Mouse (Mus musculus): ENCODE data around the gene Arhgap32. TPM values are rescaled to one million over a fixed set of nuclear protein-coding genes. Genes with fewer than 3 reads are reported as not detected.

Arhgap32 gene
- total RNA-seq, 2 experiments from 2014 or later, result 12.7 to 13.8 TPM

GRCm38 (mm10) chr9:32176612-32177011 is 60.7 kb downstream of the Arhgap32 start:
- DNase-seq, result peak; percentile 10
- intact Hi-C loops (cut with DNase I; ENCODE audit: low total_unique reads), result no loop called here

- intact Hi-C loops (cut with DNase I; ENCODE audit: low total_unique reads), result no loop called here
- no peak for DNase-seq
These were observed 65.2 kb downstream of the Arhgap32 start for GRCm38 (mm10) chr9:32181170-32181569.

GRCm38 (mm10) chr9:32186489-32186888 is 70.6 kb downstream of the Arhgap32 start:
- intact Hi-C loops (cut with DNase I; ENCODE audit: low total_unique reads), result no loop called here
- no peak for DNase-seq

- no peak for DNase-seq
- intact Hi-C loops (cut with DNase I; ENCODE audit: low total_unique reads), result no loop called here
These were observed 76.5 kb downstream of the Arhgap32 start for GRCm38 (mm10) chr9:32192295-32193073.

- intact Hi-C loops (cut with DNase I; ENCODE audit: low total_unique reads), result no loop called here
- no peak for DNase-seq
These were observed 88.6 kb downstream of the Arhgap32 start for GRCm38 (mm10) chr9:32204450-32204990.

- intact Hi-C loops (cut with DNase I; ENCODE audit: low total_unique reads), result no loop called here
- no peak for DNase-seq
These were observed 91.2 kb downstream of the Arhgap32 start for GRCm38 (mm10) chr9:32207133-32207532.

- intact Hi-C loops (cut with DNase I; ENCODE audit: low total_unique reads), result no loop called here
- DNase-seq, result no peak
These were observed 92.1 kb downstream of the Arhgap32 start for GRCm38 (mm10) chr9:32208071-32208470.

GRCm38 (mm10) chr9:32216820-32217567 is 101.1 kb downstream of the Arhgap32 start:
- DNase-seq, result no peak
- intact Hi-C loops (cut with DNase I; ENCODE audit: low total_unique reads), result no loop called here

- intact Hi-C loops (cut with DNase I; ENCODE audit: low total_unique reads), result no loop called here
- no peak for DNase-seq
These were observed 103.5 kb downstream of the Arhgap32 start for GRCm38 (mm10) chr9:32219400-32219799.

GRCm38 (mm10) chr9:32222184-32222583 is 106.2 kb downstream of the Arhgap32 start:
- no peak for DNase-seq
- intact Hi-C loops (cut with DNase I; ENCODE audit: low total_unique reads), result no loop called here

GRCm38 (mm10) chr9:32223739-32224529 is 108.0 kb downstream of the Arhgap32 start:
- intact Hi-C loops (cut with DNase I; ENCODE audit: low total_unique reads), result no loop called here
- DNase-seq, result no peak

GRCm38 (mm10) chr9:32224937-32225336 is 109.0 kb downstream of the Arhgap32 start:
- intact Hi-C loops (cut with DNase I; ENCODE audit: low total_unique reads), result no loop called here
- no peak for DNase-seq

- no peak for DNase-seq
- intact Hi-C loops (cut with DNase I; ENCODE audit: low total_unique reads), result no loop called here
These were observed 109.6 kb downstream of the Arhgap32 start for GRCm38 (mm10) chr9:32225584-32225983.

- intact Hi-C loops (cut with DNase I; ENCODE audit: low total_unique reads), result no loop called here
- DNase-seq, result no peak
These were observed 111.1 kb downstream of the Arhgap32 start for GRCm38 (mm10) chr9:32227034-32227433.

- no peak for DNase-seq
- intact Hi-C loops (cut with DNase I; ENCODE audit: low total_unique reads), result no loop called here
These were observed 117.7 kb downstream of the Arhgap32 start for GRCm38 (mm10) chr9:32233593-32233992.

GRCm38 (mm10) chr9:32234767-32235489 is 119.0 kb downstream of the Arhgap32 start:
- intact Hi-C loops (cut with DNase I; ENCODE audit: low total_unique reads), result no loop called here
- DNase-seq, result no peak

GRCm38 (mm10) chr9:32238899-32239298 is 123.0 kb downstream of the Arhgap32 start:
- DNase-seq, result no peak
- intact Hi-C loops (cut with DNase I; ENCODE audit: low total_unique reads), result no loop called here

- intact Hi-C loops (cut with DNase I; ENCODE audit: low total_unique reads), result no loop called here
- no peak for DNase-seq
These were observed 123.5 kb downstream of the Arhgap32 start for GRCm38 (mm10) chr9:32239427-32239826.

GRCm38 (mm10) chr9:32240449-32240848 is 124.5 kb downstream of the Arhgap32 start:
- DNase-seq, result no peak
- intact Hi-C loops (cut with DNase I; ENCODE audit: low total_unique reads), result no loop called here

Data from gastrocnemius, postnatal 14 days (tissue).